Mouse (Mus musculus) neural tube, embryonic 11.5 days (tissue): ENCODE measurements around the gene Rai2. TPM values are rescaled to one million over a fixed set of nuclear protein-coding genes. Genes with fewer than 3 reads are reported as not detected.
A peak's percentile ranks its signal among the peaks of the same experiment; 100 is the strongest.
"Not testable (repeated sequence)": the region's sequence is repeated elsewhere in the genome, so short reads cannot be mapped to it uniquely, and the experiment has no call there.

Experiments
- ATAC-seq: fragments of 200-750 bp; cut with Nextera tagmentation; 2 replicates; pipeline ENCODE4 v1.8.0; 2017; ENCODE audit warnings: moderate number of reproducible peaks, mild to moderate bottlenecking, moderate TSS enrichment, moderate library complexity; ENCODE audit not compliant: insufficient read depth, low FRiP score, low TSS enrichment
- DNase-seq: peaks from one replicate; pipeline ENCODE4 v3.0.0-alpha.2; 2015; ENCODE audit warnings: low spot score
- H3K27ac ChIP-seq: fragments of 300-500 bp; sonication (generic); 2 replicates; pipeline ENCODE4 v1.5.1; 2014; ENCODE audit warnings: low read depth, mild to moderate bottlenecking, low read length
- H3K27me3 ChIP-seq: fragments of 300-500 bp; sonication (generic); 2 replicates; pipeline ENCODE4 v1.6.1; 2014; ENCODE audit warnings: mild to moderate bottlenecking, low read length, mixed read lengths; ENCODE audit not compliant: control insufficient read depth, insufficient read depth
- H3K36me3 ChIP-seq: fragments of 300-500 bp; sonication (generic); 2 replicates; pipeline ENCODE4 v1.6.1; 2014; ENCODE audit warnings: mild to moderate bottlenecking, low read length, moderate library complexity, mixed read lengths; ENCODE audit not compliant: control insufficient read depth, insufficient read depth
- H3K4me1 ChIP-seq: fragments of 300-500 bp; sonication (generic); 2 replicates; pipeline ENCODE4 v1.6.1; 2014; ENCODE audit warnings: low read length, mixed read lengths; ENCODE audit not compliant: control insufficient read depth, insufficient read depth
- H3K4me2 ChIP-seq: fragments of 300-500 bp; sonication (generic); 2 replicates; pipeline ENCODE4 v1.6.1; 2014; ENCODE audit warnings: low read depth, mild to moderate bottlenecking, moderate library complexity
- H3K4me3 ChIP-seq: fragments of 300-500 bp; sonication (generic); 2 replicates; pipeline ENCODE4 v1.5.1; 2014; ENCODE audit warnings: low read depth, low read length
- H3K9ac ChIP-seq: fragments of 300-500 bp; sonication (generic); 2 replicates; pipeline ENCODE4 v1.6.1; 2014; ENCODE audit warnings: mild to moderate bottlenecking, low read length
- H3K9me3 ChIP-seq: fragments of 300-500 bp; sonication (generic); 2 replicates; pipeline ENCODE4 v1.6.1; 2016; ENCODE audit warnings: low read length; ENCODE audit not compliant: control insufficient read depth
- WGBS: fragments of 180-500 bp; shearing (Covaris S2); extraction: QIAGEN DNeasy Blood & Tissue Kit; methylation state at CpG from one replicate; pipeline ENCODE4 v1.1.7; 2014; 5-methylcytosine and 5-hydroxymethylcytosine counted together
- polyA plus RNA-seq: library from polyadenylated mRNA; unstranded; fragments of >200 nt; fragmentation: Nextera tagmentation; extraction: Ambion mirVana; gene quantifications from 2 replicates; pipeline ENCODE4 v1.2.1, GENCODE M21; 2014

Gene Rai2
- polyA plus RNA-seq, 1 experiment from 2014 or later: 15.7 TPM

DNA sequence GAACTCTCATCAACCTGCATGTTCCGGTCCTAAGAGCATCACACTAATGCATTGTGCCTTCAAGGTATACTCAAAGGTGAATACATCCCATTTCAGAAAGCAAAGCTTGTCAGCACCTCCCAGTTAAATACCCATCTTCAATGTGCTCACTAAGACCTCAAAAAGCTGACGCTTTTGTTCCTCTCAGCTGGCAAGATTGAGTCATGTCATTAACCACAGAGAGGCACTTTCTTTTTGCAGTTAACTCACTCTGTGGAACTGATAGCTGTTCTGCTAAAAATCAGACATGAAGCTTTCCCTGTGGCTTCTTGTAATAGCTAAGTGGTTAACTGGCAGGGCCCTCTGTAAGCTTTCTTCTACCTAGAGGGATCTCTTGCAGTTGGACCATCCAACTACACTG is 36.6 kb downstream of the Rai2 start:
- H3K36me3 ChIP-seq: no peaks in the 10 kb centered on the region
- no peak overlapping the region for H3K4me2 ChIP-seq
- H3K9ac ChIP-seq: no peak overlapping the region
- H3K27me3 ChIP-seq: 0 out of 2 replicates have a peak, but pooled peaks cover 5% of the 10 kb centered on the region
- H3K9me3 ChIP-seq: no peaks in the 10 kb centered on the region
- ATAC-seq: no peak
- DNase-seq: no peak
- no peak overlapping the region for H3K4me3 ChIP-seq
- no peak overlapping the region for H3K27ac ChIP-seq
- WGBS: 80% methylated on average over 2 of the region's 2 CpGs
- no peaks in the 10 kb centered on the region for H3K4me1 ChIP-seq

- ATAC-seq (peak; percentile 79), DNase-seq (peak; percentile 70)
- Histone ChIP-seq H3K4me1 (no peaks in the 10 kb centered on the region), H3K27ac (no peak overlapping the region), H3K9ac (no peak overlapping the region), H3K27me3 (0 out of 2 replicates have a peak, but pooled peaks cover 2% of the 10 kb centered on the region), H3K4me3 (no peak overlapping the region), H3K36me3 (no peaks in the 10 kb centered on the region; the same call in 1 of the 2 replicates), H3K9me3 (no peaks in the 10 kb centered on the region), H3K4me2 (no peak overlapping the region)
- WGBS: 64% methylated on average over 12 of the region's 12 CpGs
Measured at GRCm38 (mm10) chrX:161776321-161776962, 59.6 kb downstream of the Rai2 start.

DNA sequence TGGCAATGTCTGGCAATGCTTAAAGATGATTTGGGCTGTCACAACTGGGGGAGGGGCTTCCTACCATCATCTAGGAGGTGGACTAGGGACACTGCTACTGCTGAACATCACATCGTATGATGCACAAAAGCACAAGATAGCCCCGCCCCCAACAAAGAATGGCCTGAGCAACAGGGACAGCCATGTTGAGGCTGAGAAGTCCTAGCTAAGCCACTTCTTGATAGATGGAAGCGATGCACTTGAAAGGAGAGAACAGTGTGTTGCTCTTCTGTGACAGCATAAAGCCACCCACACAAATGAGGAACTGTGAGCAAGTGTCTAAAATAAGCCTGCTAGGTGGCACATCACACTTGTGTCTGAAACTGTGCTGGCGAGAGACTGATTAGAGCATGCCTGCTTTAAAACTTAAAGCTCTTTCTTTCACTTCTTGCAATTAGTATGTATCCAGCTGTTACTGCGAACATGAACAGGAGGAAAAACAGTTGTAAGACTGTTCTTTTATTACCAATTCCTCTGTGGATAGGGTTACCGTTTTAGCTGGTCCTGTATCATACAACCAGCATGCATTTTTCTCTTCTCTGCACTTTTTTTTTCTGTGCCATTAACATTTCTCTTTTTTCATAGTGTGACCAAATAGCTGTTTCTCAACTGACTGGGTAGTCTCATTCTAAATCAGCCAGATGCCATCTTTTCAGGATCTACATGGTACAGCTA is 63.6 kb downstream of the Rai2 start:
- 77% methylated on average over 6 of the region's 6 CpGs for WGBS
- H3K36me3 ChIP-seq: no peaks in the 10 kb centered on the region; the same call in 1 of the 2 replicates
- peaks cover 5% of the 10 kb centered on the region; the same call in 1 of the 2 replicates for H3K27me3 ChIP-seq
- H3K4me1 ChIP-seq: no peaks in the 10 kb centered on the region
- H3K27ac ChIP-seq: no peak overlapping the region
- H3K9me3 ChIP-seq: no peaks in the 10 kb centered on the region
- DNase-seq: peak; percentile 16
- no peak overlapping the region for H3K9ac ChIP-seq
- H3K4me3 ChIP-seq: no peak overlapping the region
- ATAC-seq: no peak
- no peak overlapping the region for H3K4me2 ChIP-seq

DNA sequence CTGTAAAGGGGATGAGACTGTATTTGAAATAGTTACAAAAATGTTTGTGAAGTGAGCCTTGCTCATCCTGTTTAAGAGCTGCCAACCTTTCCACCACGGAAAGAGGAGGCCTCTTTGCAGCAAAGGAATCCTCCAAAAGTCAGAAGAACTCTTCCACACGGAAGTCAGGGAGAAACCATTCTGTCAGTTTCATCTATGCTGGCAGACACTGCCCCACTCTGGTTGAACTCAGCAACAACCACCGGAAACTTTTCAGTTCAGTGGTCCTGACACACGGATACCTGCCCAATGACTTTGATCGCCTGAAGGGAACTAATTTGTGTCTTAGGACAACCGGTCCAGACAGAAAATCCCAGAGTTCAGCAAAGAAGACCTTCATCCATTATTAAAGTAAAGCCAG is 73.3 kb downstream of the Rai2 start:
- WGBS: 33% methylated on average over 6 of the region's 6 CpGs

GRCm38 (mm10) chrX:161826186-161826585 is 109.3 kb downstream of the Rai2 start:
- DNase-seq, H3K27me3 ChIP-seq: not testable (repeated sequence)
- 28% methylated on average over 2 of the region's 2 CpGs for WGBS

More for the DNA sequence above, 73.3 kb downstream of the Rai2 start:
- peak; percentile 42 for DNase-seq
- Histone ChIP-seq H3K4me3 (no peak overlapping the region), H3K4me2 (no peak overlapping the region), H3K27me3 (peaks cover 2% of the 10 kb centered on the region; the same call in 1 of the 2 replicates), H3K9ac (no peak overlapping the region), H3K4me1 (no peaks in the 10 kb centered on the region), H3K9me3 (no peaks in the 10 kb centered on the region), H3K27ac (no peak overlapping the region), H3K36me3 (no peaks in the 10 kb centered on the region)
- peak; percentile 38; the same call in 1 of the 2 replicates for ATAC-seq

More at GRCm38 (mm10) chrX:161826186-161826585, 109.3 kb downstream of the Rai2 start:
- not testable (repeated sequence) for H3K27ac ChIP-seq, H3K36me3 ChIP-seq, H3K4me2 ChIP-seq, H3K9ac ChIP-seq, H3K9me3 ChIP-seq, H3K4me1 ChIP-seq, ATAC-seq, H3K4me3 ChIP-seq
